Mouse (Mus musculus): ENCODE measurements around the gene Brinp1. TPM values are rescaled to one million over a fixed set of nuclear protein-coding genes. Genes with fewer than 3 reads are reported as not detected.

Brinp1 gene
- polyA plus RNA-seq (2012; fragmentation: generic; extraction: Trizol): not detected

GRCm38 (mm10) chr4:68954322-68954901 lies at the start of gene Brinp1:
Brinp1 (minus strand) TSS chr4:68954397.

All from C3H10T1/2 (cell line).